Mouse (Mus musculus): ENCODE measurements at regions not wholly inside any gene's neighbourhood (a gene's known extent, or its start where the extent isn't known, plus 50 kb on each side); places are given as distances from the start of the nearest gene placed in this dataset.

Small RNA genes in the stretch of these regions (microRNA-seq; reads per million reads assigned to microRNA genes)
- 134 reads per million, percentile 55 among the genes with 10 or more reads in this experiment for gene Mir7j (ENCODE audit: borderline number of aligned reads)

All from embryonic facial prominence, embryonic 14.5 days (tissue).